Mouse (Mus musculus): ENCODE results near the gene Bcas1. TPM values are rescaled to one million over a fixed set of nuclear protein-coding genes. Genes with fewer than 3 reads are reported as not detected.
"Not testable (repeated sequence)": the region's sequence is repeated elsewhere in the genome, so short reads cannot be mapped to it uniquely, and the experiment has no call there.

The Bcas1 gene
- polyA plus RNA-seq (2012; ENCODE audit: insufficient read depth, insufficient read length, missing spikeins), result 0.63 TPM in 1 of 2 replicates, not detected in the other

- no peaks in the 10 kb centered on the region for H3K4me1 ChIP-seq (ENCODE audit: control insufficient read depth, insufficient read depth, insufficient read length, low read length)
- no peak within 1 kb of the TSS for H3K27ac ChIP-seq (replicated peaks; ENCODE audit: low read depth, low read length)
- no peak within 1 kb of the TSS for H3K4me3 ChIP-seq (ENCODE audit: insufficient read depth, low read depth, low read length)
Observed at GRCm38 (mm10) chr2:170427704-170428103, at the start of gene Bcas1. Gene Bcas1, minus strand, starts transcription at chr2:170427845.

GRCm38 (mm10) chr2:170476643-170477042 is 49.0 kb upstream of the Bcas1 start:
- no peak overlapping the region for H3K4me3 ChIP-seq (ENCODE audit: insufficient read depth, low read depth, low read length)
- no peak overlapping the region for H3K27ac ChIP-seq (replicated peaks; ENCODE audit: low read depth, low read length)
- no peaks in the 10 kb centered on the region for H3K4me1 ChIP-seq (ENCODE audit: control insufficient read depth, insufficient read depth, insufficient read length, low read length)

GRCm38 (mm10) chr2:170476215-170476614 is 48.6 kb upstream of the Bcas1 start:
- Histone ChIP-seq H3K4me3 (ENCODE audit: insufficient read depth, low read depth, low read length) (no peak overlapping the region), H3K27ac (replicated peaks; ENCODE audit: low read depth, low read length) (no peak overlapping the region), H3K4me1 (ENCODE audit: control insufficient read depth, insufficient read depth, insufficient read length, low read length) (no peaks in the 10 kb centered on the region)

- no peak overlapping the region for H3K27ac ChIP-seq (replicated peaks; ENCODE audit: low read depth, low read length)
- no peak overlapping the region for H3K4me3 ChIP-seq (ENCODE audit: insufficient read depth, low read depth, low read length)
- H3K4me1 ChIP-seq (ENCODE audit: control insufficient read depth, insufficient read depth, insufficient read length, low read length), result no peaks in the 10 kb centered on the region
Observed at GRCm38 (mm10) chr2:170475164-170475563, 47.5 kb upstream of the Bcas1 start.

- H3K27ac ChIP-seq (replicated peaks; ENCODE audit: low read depth, low read length), result no peak overlapping the region
- H3K4me3 ChIP-seq (ENCODE audit: insufficient read depth, low read depth, low read length), result no peak overlapping the region
- H3K4me1 ChIP-seq (ENCODE audit: control insufficient read depth, insufficient read depth, insufficient read length, low read length), result no peaks in the 10 kb centered on the region
Observed at GRCm38 (mm10) chr2:170474125-170474524, 46.5 kb upstream of the Bcas1 start.

GRCm38 (mm10) chr2:170470591-170470990 is 42.9 kb upstream of the Bcas1 start:
- no peaks in the 10 kb centered on the region for H3K4me1 ChIP-seq (ENCODE audit: control insufficient read depth, insufficient read depth, insufficient read length, low read length)
- H3K4me3 ChIP-seq (ENCODE audit: insufficient read depth, low read depth, low read length), result no peak overlapping the region
- H3K27ac ChIP-seq (replicated peaks; ENCODE audit: low read depth, low read length), result no peak overlapping the region

GRCm38 (mm10) chr2:170469616-170470308 is 42.1 kb upstream of the Bcas1 start:
- H3K4me1 ChIP-seq (ENCODE audit: control insufficient read depth, insufficient read depth, insufficient read length, low read length), result no peaks in the 10 kb centered on the region

GRCm38 (mm10) chr2:170468009-170468408 is 40.4 kb upstream of the Bcas1 start:
- H3K4me1 ChIP-seq (ENCODE audit: control insufficient read depth, insufficient read depth, insufficient read length, low read length), result no peaks in the 10 kb centered on the region
- no peak overlapping the region for H3K27ac ChIP-seq (replicated peaks; ENCODE audit: low read depth, low read length)
- no peak overlapping the region for H3K4me3 ChIP-seq (ENCODE audit: insufficient read depth, low read depth, low read length)

More at GRCm38 (mm10) chr2:170469616-170470308, 42.1 kb upstream of the Bcas1 start:
- no peak overlapping the region for H3K4me3 ChIP-seq (ENCODE audit: insufficient read depth, low read depth, low read length)
- H3K27ac ChIP-seq (replicated peaks; ENCODE audit: low read depth, low read length), result no peak overlapping the region

GRCm38 (mm10) chr2:170464817-170465216 is 37.2 kb upstream of the Bcas1 start:
- no peak overlapping the region for H3K27ac ChIP-seq (replicated peaks; ENCODE audit: low read depth, low read length)
- H3K4me1 ChIP-seq (ENCODE audit: control insufficient read depth, insufficient read depth, insufficient read length, low read length), result no peaks in the 10 kb centered on the region
- H3K4me3 ChIP-seq (ENCODE audit: insufficient read depth, low read depth, low read length), result no peak overlapping the region

GRCm38 (mm10) chr2:170461652-170462051 is 34.0 kb upstream of the Bcas1 start:
- no peaks in the 10 kb centered on the region for H3K4me1 ChIP-seq (ENCODE audit: control insufficient read depth, insufficient read depth, insufficient read length, low read length)
- H3K27ac ChIP-seq (replicated peaks; ENCODE audit: low read depth, low read length), result no peak overlapping the region
- no peak overlapping the region for H3K4me3 ChIP-seq (ENCODE audit: insufficient read depth, low read depth, low read length)

- Histone ChIP-seq H3K27ac (replicated peaks; ENCODE audit: low read depth, low read length) (no peak overlapping the region), H3K4me1 (ENCODE audit: control insufficient read depth, insufficient read depth, insufficient read length, low read length) (no peaks in the 10 kb centered on the region), H3K4me3 (ENCODE audit: insufficient read depth, low read depth, low read length) (no peak overlapping the region)
Observed at GRCm38 (mm10) chr2:170459805-170460204, 32.2 kb upstream of the Bcas1 start.

GRCm38 (mm10) chr2:170459183-170459582 is 31.5 kb upstream of the Bcas1 start:
- no peak overlapping the region for H3K27ac ChIP-seq (replicated peaks; ENCODE audit: low read depth, low read length)

GRCm38 (mm10) chr2:170453809-170454208 is 26.2 kb upstream of the Bcas1 start:
- H3K27ac ChIP-seq (replicated peaks; ENCODE audit: low read depth, low read length); H3K4me3 ChIP-seq (ENCODE audit: insufficient read depth, low read depth, low read length); H3K4me1 ChIP-seq (ENCODE audit: control insufficient read depth, insufficient read depth, insufficient read length, low read length): not testable (repeated sequence)

More at GRCm38 (mm10) chr2:170459183-170459582, 31.5 kb upstream of the Bcas1 start:
- H3K4me3 ChIP-seq (ENCODE audit: insufficient read depth, low read depth, low read length), result no peak overlapping the region
- H3K4me1 ChIP-seq (ENCODE audit: control insufficient read depth, insufficient read depth, insufficient read length, low read length), result no peaks in the 10 kb centered on the region

GRCm38 (mm10) chr2:170450933-170451332 is 23.3 kb upstream of the Bcas1 start:
- Histone ChIP-seq H3K27ac (replicated peaks; ENCODE audit: low read depth, low read length) (no peak overlapping the region), H3K4me3 (ENCODE audit: insufficient read depth, low read depth, low read length) (no peak overlapping the region), H3K4me1 (ENCODE audit: control insufficient read depth, insufficient read depth, insufficient read length, low read length) (no peaks in the 10 kb centered on the region)

GRCm38 (mm10) chr2:170447651-170448050 is 20.0 kb upstream of the Bcas1 start:
- Histone ChIP-seq H3K4me3 (ENCODE audit: insufficient read depth, low read depth, low read length) (no peak overlapping the region), H3K4me1 (ENCODE audit: control insufficient read depth, insufficient read depth, insufficient read length, low read length) (no peaks in the 10 kb centered on the region), H3K27ac (replicated peaks; ENCODE audit: low read depth, low read length) (no peak overlapping the region)

- Histone ChIP-seq H3K4me3 (ENCODE audit: insufficient read depth, low read depth, low read length) (no peak overlapping the region), H3K27ac (replicated peaks; ENCODE audit: low read depth, low read length) (no peak overlapping the region), H3K4me1 (ENCODE audit: control insufficient read depth, insufficient read depth, insufficient read length, low read length) (no peaks in the 10 kb centered on the region)
Observed at GRCm38 (mm10) chr2:170446843-170447383, 19.3 kb upstream of the Bcas1 start.

Measured in brown adipose tissue, adult 24 weeks (tissue).